24 mouse cellular contexts compared by ENCODE assay signal in genomic region chr1:34065551-34066048, GRCm38 (mm10).
DNase-seq lines count a peak whose midpoint lies in the region; ATAC-seq lines count a peak whose summit lies in the region.
"Had no signal": no experiment of that assay in that cellular context is flagged by ENCODE, and none has a peak within 500 bp of the region (broad histone marks: within the 10 kb centered on the region; RNA-seq: fewer than 3 reads in every experiment).

No protein-coding gene starts in this region.

- H3K36me3 ChIP-seq in heart, embryonic 14.5 days (ENCODE audit: control insufficient read depth, insufficient read depth, low read length): no peaks in the 10 kb centered on the region
- H3K36me3 ChIP-seq: embryonic facial prominence, embryonic 13.5 days; forebrain, embryonic 12.5 days; G1E; hindbrain, embryonic 15.5 days had no signal

- DNase-seq in heart, adult 11 months: peak; percentile 53
- no peak for DNase-seq in heart, adult 8-10 months (ENCODE audit: low spot score)
- no peak for DNase-seq in heart, adult 9 months (ENCODE audit: low spot score in 2 of 2)
- peak; percentile 16 for DNase-seq in testis, postnatal 10 days (ENCODE audit: low spot score)
- DNase-seq in testis, postnatal 14 days (ENCODE audit: low spot score): no peak
- no peak for DNase-seq in retina, embryonic 14.5 days (ENCODE audit: low spot score)
- DNase-seq: adrenal gland, postnatal 14 days; B cell, adult 2 months; cerebellum, adult 11-12 months; cerebellum, adult 9-10 months; cerebellum, postnatal 36 days; gastrocnemius, postnatal 14 days; heart, postnatal 36 days; kidney, adult 8-10 months had no signal

- no peaks in the 10 kb centered on the region for H3K9me3 ChIP-seq in heart, embryonic 14.5 days (ENCODE audit: control insufficient read depth, low read length)
- H3K9me3 ChIP-seq: embryonic facial prominence, embryonic 13.5 days; forebrain, embryonic 12.5 days; G1E; hindbrain, embryonic 15.5 days had no signal

- H3K4me1 ChIP-seq in heart, embryonic 14.5 days (ENCODE audit: control insufficient read depth in 2 of 2, insufficient read depth in 2 of 2, low read length in 2 of 2): peaks cover 10 to 24% of the 10 kb centered on the region in 2 experiments

- no peak overlapping the region for H3K4me3 ChIP-seq in heart, embryonic 14.5 days (ENCODE audit: control insufficient read depth in 1 of 2, insufficient read depth in 1 of 2, low read depth in 1 of 2, low read length in 2 of 2)
- H3K4me3 ChIP-seq: embryonic facial prominence, embryonic 13.5 days; forebrain, embryonic 12.5 days; hindbrain, embryonic 15.5 days had no signal

- no peak overlapping the region for H3K4me2 ChIP-seq in heart, embryonic 14.5 days (ENCODE audit: low read length)
- H3K4me2 ChIP-seq: embryonic facial prominence, embryonic 13.5 days; forebrain, embryonic 12.5 days; hindbrain, embryonic 15.5 days had no signal

- H3K27ac ChIP-seq in heart, embryonic 14.5 days (replicated peaks in 1 of 2; ENCODE audit: control insufficient read depth in 1 of 2, insufficient read depth in 1 of 2, low read depth in 2 of 2, low read length in 2 of 2): peak overlapping the region; percentile 7 to 36; a peak in 1 of 4 replicates
- H3K27ac ChIP-seq: embryonic facial prominence, embryonic 13.5 days; forebrain, embryonic 12.5 days; hindbrain, embryonic 15.5 days had no signal

- H3K9ac ChIP-seq in heart, embryonic 14.5 days (ENCODE audit: low read length): no peak overlapping the region
- H3K9ac ChIP-seq: embryonic facial prominence, embryonic 13.5 days; forebrain, embryonic 12.5 days; hindbrain, embryonic 15.5 days had no signal

- H3K27me3 ChIP-seq in heart, embryonic 14.5 days (ENCODE audit: control insufficient read depth, insufficient read depth, low read length): no peaks in the 10 kb centered on the region
- H3K27me3 ChIP-seq: embryonic facial prominence, embryonic 13.5 days; forebrain, embryonic 12.5 days; hindbrain, embryonic 15.5 days had no signal

- no peak for ATAC-seq in heart, embryonic 14.5 days (ENCODE audit: insufficient number of reproducible peaks, insufficient read depth, low FRiP score, low read depth)
- ATAC-seq in monocyte, adult 5-6 weeks (replicated peaks; ENCODE audit: insufficient number of reproducible peaks, low FRiP score, low TSS enrichment, poor library complexity, severe bottlenecking): no peak
- ATAC-seq: activated CD4-positive, CD25-positive, alpha-beta regulatory T cell, adult 4 months; CD4-positive, CD25-positive, alpha-beta regulatory T cell, adult 4 months; forebrain, embryonic 16.5 days; intestine, postnatal 0 days had no signal

- 62% methylated on average over 5 of the region's 5 CpGs for WGBS in heart, embryonic 14.5 days

Comparison
In these comparisons a context has a peak if more than half of its experiments do, and no peak if none do; other contexts are left out.
1. DNase-seq: peak in heart, adult 11 months (single experiment) and testis, postnatal 10 days (single experiment); none in heart, adult 8-10 months (single experiment), heart, adult 9 months (0 of 2), testis, postnatal 14 days (single experiment) and retina, embryonic 14.5 days (single experiment).